Mouse (Mus musculus) brain, embryonic 14.5 days (tissue): ENCODE data around the gene Gm13030. TPM values are rescaled to one million over a fixed set of nuclear protein-coding genes. Genes with fewer than 3 reads are reported as not detected.

Source experiments
- DNase-seq: peaks from one replicate; pipeline ENCODE4 v3.0.0-alpha.2; 2011; ENCODE audit warnings: low read depth
- CTCF ChIP-seq: fragments of 200-500 bp; IDR thresholded peaks from 2 replicates; pipeline ENCODE4 v1.5.1; 2012; ENCODE audit warnings: inconsistent platforms, mild to moderate bottlenecking, moderate library complexity, borderline replicate concordance; ENCODE audit not compliant: insufficient read depth, insufficient read length; ENCODE audit errors: extremely low read depth
- POLR2A ChIP-seq: fragments of 200-500 bp; IDR thresholded peaks from 2 replicates; pipeline ENCODE4 v1.6.1; 2012; ENCODE audit warnings: mild to moderate bottlenecking, inconsistent platforms, borderline replicate concordance; ENCODE audit not compliant: poor library complexity, insufficient read depth, insufficient read length, severe bottlenecking; ENCODE audit errors: extremely low read depth
- polyA plus RNA-seq: library from polyadenylated mRNA; depleted of rRNA; stranded (reverse); fragments of >200 nt; gene quantifications from 2 replicates; pipeline ENCODE4 v1.2.3, GENCODE M21; 2012

Gm13030 gene
- polyA plus RNA-seq, 1 experiment, result not detected

DNA sequence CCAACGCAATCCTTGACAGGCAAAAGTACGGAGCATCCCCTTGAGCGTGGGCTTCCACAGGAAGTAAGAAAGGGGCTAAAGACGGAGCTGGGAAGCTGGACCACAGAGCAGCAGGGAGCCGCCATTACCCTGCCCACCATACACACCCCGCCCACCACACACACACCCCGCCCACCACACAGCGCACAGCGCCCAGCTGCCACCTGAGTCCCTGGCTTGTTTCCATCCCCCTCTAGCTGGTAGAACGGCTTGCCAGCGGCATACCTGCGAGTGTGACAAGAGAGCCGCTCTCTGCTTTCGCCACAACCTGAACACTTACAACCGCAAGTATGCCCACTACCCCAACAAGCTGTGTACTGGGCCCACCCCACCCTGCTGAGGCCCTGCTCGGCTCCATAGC is 8.4 kb upstream of the Gm13030 start:
- peak; percentile 45 for DNase-seq
- TF ChIP-seq POLR2A (no peak), CTCF (no peak)

DNA sequence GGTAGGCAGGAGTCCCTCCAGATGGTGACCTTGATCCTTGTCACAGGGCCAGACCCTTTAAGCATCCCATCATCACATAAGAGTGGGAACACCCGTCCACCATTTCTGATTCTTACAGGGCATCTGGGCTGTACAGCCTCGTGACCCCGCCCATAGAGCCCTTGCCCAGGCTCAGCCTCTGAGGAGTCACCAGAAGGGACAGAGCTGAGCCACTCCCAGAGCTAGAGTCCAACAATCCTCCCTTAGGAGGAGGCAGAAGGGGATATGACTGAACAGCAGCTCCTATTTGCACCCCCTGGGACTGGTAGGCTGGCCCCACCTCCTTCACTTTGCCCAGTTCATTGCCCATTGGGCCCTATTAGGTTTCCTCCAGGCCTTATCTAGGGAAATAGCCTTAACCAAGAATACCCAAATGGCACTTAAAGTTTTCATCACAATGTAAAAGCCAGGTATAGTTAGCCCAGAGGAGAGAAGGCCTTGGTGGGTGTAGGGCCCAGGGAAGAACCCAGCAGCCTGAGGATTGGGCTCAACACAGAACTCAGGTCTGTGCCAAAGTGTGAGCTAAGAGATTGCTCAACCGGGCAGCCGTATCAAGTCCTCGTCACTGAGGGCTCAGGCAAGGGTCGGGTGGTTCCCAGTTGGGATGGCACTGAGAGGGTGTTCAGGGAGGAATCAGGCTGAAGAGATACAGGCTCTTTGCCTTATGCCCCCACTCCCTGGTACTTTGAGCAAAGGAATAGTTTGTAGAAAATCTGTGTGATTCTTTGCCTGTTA is 7.2 kb upstream of the Gm13030 start:
- TF ChIP-seq POLR2A (no peak), CTCF (no peak)
- DNase-seq, result no peak

DNA sequence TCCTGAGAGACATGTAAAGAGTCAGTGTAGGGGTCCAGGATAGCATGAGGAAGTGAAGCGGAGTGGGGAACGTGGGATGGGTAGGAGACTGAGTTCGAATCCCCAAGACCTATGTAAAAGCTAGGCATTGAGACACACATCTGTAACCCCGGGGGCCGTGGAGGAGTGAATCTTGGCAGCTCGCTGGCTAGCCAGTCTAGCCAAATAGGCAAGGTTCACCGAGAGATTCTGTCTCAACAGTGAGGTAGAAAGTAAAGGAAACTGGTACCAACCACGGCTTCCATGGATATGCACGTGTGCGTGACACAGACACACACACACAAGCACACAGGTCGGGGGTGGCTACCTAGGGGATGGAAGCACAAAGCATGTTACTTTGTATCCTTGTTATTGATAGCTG is 6.0 kb upstream of the Gm13030 start:
- no peak for DNase-seq

DNA sequence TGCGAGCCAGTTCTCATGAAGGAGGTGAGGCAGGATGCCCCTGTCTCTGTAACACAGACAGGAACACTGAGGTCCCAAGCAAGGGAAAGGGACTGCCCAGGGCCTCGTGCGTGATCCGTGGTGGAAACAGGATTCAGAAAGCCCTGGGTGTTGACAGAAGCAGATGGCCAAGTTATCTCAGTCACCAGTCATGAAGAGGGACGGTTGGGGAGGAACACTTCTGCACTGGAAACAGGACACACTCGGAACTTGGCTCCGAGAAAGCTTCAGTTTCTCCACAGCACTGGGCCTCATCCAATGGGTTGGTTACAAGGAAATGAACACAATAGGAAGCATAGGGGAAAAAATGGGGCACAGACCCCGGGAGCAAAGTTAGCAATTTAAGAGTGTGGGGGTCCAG is 5.0 kb upstream of the Gm13030 start:
- no peak for DNase-seq
- TF ChIP-seq POLR2A (no peak), CTCF (no peak)

More for the DNA sequence above, 6.0 kb upstream of the Gm13030 start:
- TF ChIP-seq POLR2A (no peak), CTCF (no peak)

DNA sequence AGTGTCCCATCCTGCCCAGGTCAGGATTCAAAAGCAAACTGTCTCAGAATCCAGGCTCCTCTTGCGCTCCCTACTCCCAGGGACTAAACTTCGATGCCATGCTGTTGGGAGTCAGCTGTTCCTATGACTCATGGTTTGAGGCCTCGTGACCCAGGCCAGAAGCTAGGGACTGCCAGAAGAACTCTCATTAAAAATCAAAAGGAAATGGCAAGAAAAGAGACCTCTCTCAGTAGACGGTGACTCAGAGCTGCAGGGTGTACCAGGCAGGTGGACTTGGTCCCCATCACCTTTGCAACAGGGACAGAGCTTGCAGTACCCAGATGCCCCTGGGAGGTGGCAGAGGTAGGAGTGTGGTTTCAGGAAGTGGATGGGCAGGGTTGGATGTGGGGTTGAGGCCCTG is 4.0 kb upstream of the Gm13030 start, which contains the start of gene Pla2g2e:
TSS of gene Pla2g2e (plus strand) at position 212 of the 400 bp plus-strand sequence.
- DNase-seq, result no peak
- no peak for TF ChIP-seq CTCF
- TF ChIP-seq POLR2A, result no peak

DNA sequence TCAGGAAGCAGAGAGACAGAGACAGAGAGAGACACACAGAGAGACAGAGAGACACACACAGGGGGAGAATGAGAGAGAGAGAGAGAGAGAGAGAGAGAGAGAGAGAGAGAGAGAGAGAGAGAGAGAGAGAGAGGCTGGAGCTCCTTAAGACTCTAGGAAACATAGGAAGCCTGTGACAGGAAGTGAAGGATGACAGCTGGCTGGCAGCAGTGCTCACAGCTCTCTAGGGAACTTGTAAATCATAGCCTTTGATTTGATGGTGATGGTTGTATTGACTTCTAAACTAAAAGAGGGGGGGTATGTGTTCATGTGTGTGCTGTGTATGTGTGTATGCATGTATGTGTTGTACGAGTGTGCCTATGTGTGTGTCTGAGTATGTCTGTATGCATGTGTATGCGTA is 2.2 kb upstream of the Gm13030 start:
- no peak for TF ChIP-seq CTCF
- no peak for DNase-seq

DNA sequence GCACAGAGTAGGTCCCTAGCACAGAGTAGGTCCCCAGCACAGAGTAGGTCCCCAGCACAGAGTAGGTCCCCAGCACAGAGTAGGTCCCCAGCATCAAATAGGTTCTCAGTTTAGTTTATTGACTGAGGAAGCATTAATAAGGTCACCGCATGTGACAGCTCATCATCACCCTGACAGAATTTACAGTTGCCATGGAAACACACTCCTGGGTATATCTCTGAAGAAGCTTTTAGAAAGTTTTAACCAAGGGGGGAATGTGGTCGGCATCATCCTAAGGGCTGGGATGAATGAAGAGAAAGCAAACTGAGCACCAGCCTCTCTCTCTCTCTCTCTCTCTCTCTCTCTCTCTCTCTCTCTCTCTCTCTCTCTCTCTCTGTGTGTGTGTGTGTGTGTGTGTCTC is 1.5 kb upstream of the Gm13030 start:
- peak; percentile 39 for DNase-seq

DNA sequence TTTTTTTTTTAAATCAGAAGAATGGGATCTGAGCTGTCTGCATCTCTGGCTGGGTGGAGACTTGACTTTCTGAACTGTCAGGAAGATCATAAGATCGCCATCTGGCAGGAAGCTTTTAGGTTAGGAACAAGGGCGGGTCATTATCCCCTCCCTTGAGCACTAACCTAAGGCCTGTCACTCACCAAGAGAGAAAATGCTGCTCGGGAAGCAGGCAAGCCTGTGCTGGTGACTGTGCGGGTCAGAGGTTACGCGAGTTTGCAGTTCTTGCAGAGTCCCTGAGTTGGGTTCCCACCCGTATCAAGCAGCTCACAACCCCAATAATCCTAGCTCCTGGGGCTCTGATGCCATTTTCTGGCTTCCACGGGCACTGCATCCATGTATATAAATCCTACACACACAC is 5.1 kb downstream of the Gm13030 start:
- TF ChIP-seq CTCF, result no peak
- no peak for TF ChIP-seq POLR2A
- DNase-seq, result no peak

DNA sequence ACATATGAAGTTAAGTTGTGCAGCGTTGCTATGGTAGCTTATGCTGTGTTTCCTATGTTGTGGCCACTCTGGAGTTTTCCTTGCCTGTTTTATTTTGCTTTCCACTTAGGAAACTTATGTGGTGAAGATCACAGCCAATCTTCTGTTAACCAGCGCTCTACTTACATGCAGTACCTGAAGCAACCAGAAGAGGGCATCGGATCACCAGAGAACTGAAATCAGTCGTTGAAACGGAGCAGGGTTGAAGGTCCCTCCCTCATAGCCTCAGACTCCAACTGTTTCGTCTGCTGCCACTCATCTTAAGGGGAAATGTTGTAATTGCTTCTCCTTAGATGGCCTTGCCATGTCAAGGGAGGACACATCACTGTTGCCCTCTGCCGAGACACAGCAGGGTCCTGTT is 7.4 kb downstream of the Gm13030 start:
- DNase-seq, result peak; percentile 80
- TF ChIP-seq CTCF (peak; percentile 83), POLR2A (no peak)

DNA sequence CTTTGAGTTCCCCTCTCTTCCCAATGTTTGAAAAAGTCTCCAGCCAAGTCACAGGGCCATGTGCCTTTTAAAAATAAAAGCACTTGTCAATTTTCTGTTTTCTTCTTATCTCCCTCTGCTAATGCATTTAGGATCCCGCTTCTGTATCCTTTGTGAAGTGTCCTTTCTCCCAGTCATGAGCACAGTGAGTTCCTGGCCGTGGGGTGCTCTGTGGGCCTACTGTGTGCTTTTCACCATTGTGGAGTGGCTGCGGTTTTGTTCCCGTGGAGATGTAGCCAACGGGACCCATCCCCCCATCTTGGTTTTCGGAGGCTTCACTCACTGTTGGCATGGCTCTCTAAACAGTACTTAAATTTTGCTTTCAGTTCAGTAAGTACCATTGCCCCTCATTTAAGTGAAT is 7.8 kb downstream of the Gm13030 start:
- no peak for DNase-seq

DNA sequence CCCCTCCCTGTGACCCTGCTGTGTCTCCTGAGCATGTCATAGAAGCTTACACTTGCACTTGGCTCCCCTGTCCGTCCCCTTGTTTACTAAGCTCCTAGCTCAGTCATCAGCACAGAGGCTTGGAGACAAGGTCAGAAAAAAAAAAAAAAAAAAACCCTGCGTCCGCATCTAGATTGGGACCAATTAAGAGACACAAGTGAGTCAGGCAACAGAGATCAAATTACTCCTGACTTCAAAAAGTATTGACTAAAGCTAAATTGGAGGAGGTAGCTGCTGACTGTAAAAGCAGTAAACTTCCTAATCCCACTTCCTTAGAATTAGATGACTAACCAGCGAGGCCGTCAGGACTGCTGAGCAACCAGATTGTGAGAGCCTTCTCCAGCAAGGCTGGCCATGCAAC is 8.7 kb downstream of the Gm13030 start:
- no peak for TF ChIP-seq CTCF
- TF ChIP-seq POLR2A, result no peak
- DNase-seq, result no peak

More for the DNA sequence above, 7.8 kb downstream of the Gm13030 start:
- TF ChIP-seq POLR2A (no peak), CTCF (no peak)

DNA sequence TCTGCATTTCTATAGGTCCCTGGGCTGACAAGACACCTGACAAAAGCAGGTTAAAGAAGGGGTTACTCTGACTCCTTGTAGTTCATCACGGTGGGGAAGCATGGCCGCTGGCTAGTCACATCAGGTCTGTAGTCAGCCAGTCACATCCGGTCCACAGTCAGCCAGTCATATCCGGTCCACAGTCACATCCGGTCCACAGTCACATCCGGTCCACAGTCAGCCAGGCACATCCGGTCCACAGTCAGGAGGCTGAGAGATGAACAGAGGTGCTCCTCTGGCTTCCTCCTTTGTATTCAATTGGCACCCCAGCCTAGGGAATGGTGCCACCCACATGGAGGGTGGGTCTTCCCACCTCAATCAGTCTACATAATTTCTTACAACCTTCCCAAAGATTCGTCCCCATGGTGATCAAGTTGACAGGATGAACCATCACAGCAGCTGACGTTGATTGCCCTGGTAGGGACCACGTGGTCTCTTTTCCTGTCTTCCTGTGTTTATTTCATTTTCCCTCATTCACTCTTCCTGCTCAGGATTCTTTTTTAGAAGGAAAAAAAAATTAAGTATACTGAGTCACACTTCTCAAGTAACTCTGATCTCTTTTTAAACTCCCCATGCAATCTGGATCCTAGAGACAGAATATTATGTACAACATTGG is 10.3 kb downstream of the Gm13030 start, which contains the start of gene Pla2g5:
TSS of gene Pla2g5 (minus strand) at position 139 of the 655 bp plus-strand sequence.
- TF ChIP-seq CTCF (no peak), POLR2A (no peak)
- DNase-seq, result no peak

DNA sequence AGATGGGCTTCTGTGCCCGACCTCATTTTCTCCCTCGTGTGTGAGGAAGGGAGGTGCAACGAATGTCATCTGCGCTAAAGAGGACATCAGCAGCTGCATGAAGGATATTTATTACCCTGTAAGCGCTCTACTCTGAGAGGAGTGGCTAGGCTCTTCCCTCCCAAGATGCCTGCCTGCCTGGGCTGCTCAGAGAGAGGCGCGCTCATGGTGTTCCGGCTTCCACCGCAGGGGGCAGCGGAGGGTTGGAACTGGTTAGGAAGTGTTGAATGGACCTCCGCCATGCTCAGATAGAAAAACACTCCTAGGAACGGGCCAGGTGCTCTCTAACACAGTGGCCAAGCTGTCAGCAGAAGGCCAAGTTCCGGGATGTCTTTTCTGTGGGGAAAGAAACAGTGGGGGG is 14.0 kb downstream of the Gm13030 start:
- TF ChIP-seq CTCF, result peak; percentile 78
- no peak for TF ChIP-seq POLR2A
- peak; percentile 91 for DNase-seq
